Mouse (Mus musculus) telencephalon, adult 2 months (tissue): Measurements from ENCODE around the gene Asxl1.

ENCODE experiments used
- DNase-seq: peaks from one replicate; pipeline ENCODE4 v3.0.0-alpha.2; 2011; ENCODE audit warnings: low read depth, low spot score

The Asxl1 gene

GRCm38 (mm10) chr2:153443434-153444240 is 98.0 kb downstream of the Asxl1 start:
- no peak for DNase-seq

- DNase-seq = peak; percentile 40
Observed at GRCm38 (mm10) chr2:153444254-153445136, 98.9 kb downstream of the Asxl1 start.

- DNase-seq = no peak
Observed at GRCm38 (mm10) chr2:153445137-153446016, 99.7 kb downstream of the Asxl1 start.

GRCm38 (mm10) chr2:153446017-153446408 is 100.4 kb downstream of the Asxl1 start:
- peak; percentile 51 for DNase-seq

GRCm38 (mm10) chr2:153446476-153446875 is 100.8 kb downstream of the Asxl1 start:
- no peak for DNase-seq

- no peak for DNase-seq
Observed at GRCm38 (mm10) chr2:153447719-153448118, 102.1 kb downstream of the Asxl1 start.

GRCm38 (mm10) chr2:153448519-153448918 is 102.9 kb downstream of the Asxl1 start:
- DNase-seq = no peak
